Comparison of ENCODE assay signal across 17 mouse cellular contexts in genomic region chr13:48990138-48990537, GRCm38 (mm10).
"Had no signal": no experiment of that assay in that cellular context is flagged by ENCODE, and none has a peak within 500 bp of the region (broad histone marks: within the 10 kb centered on the region; RNA-seq: fewer than 3 reads in every experiment).

No protein-coding gene starts in this region.

- H3K9ac ChIP-seq: liver, embryonic 15.5 days; liver, postnatal 0 days; lung, embryonic 15.5 days; midbrain, embryonic 13.5 days; neural tube, embryonic 12.5 days; stomach, embryonic 15.5 days had no signal

- H3K36me3 ChIP-seq: liver, embryonic 15.5 days; lung, embryonic 15.5 days; midbrain, embryonic 13.5 days; neural tube, embryonic 12.5 days; stomach, embryonic 15.5 days had no signal

- DNase-seq: liver, postnatal 0 days; lung, adult 2 months; lung, postnatal 14 days; lung, postnatal 36 days; right cerebral cortex, postnatal 14 days; thymus, adult 18-20 months; thymus, postnatal 14 days; thymus, postnatal 4 days had no signal

- H3K27me3 ChIP-seq: liver, embryonic 15.5 days; lung, embryonic 15.5 days; midbrain, embryonic 13.5 days; neural tube, embryonic 12.5 days; stomach, embryonic 15.5 days had no signal

- H3K4me3 ChIP-seq: liver, embryonic 15.5 days; lung, embryonic 15.5 days; megakaryocyte, embryonic 14.5 days; midbrain, embryonic 13.5 days; neural tube, embryonic 12.5 days; stomach, embryonic 15.5 days had no signal

- H3K4me2 ChIP-seq: liver, embryonic 15.5 days; lung, embryonic 15.5 days; midbrain, embryonic 11.5 days; midbrain, embryonic 13.5 days; neural tube, embryonic 12.5 days; stomach, embryonic 15.5 days had no signal

- H3K4me1 ChIP-seq: liver, embryonic 15.5 days; neural tube, embryonic 12.5 days; stomach, embryonic 15.5 days had no signal

- H3K9me3 ChIP-seq: liver, embryonic 15.5 days; lung, embryonic 15.5 days; midbrain, embryonic 13.5 days; neural tube, embryonic 12.5 days; stomach, embryonic 15.5 days had no signal

- H3K27ac ChIP-seq: liver, embryonic 15.5 days; lung, embryonic 15.5 days; macrophage; midbrain, embryonic 13.5 days; neural tube, embryonic 12.5 days; stomach, embryonic 15.5 days had no signal

- ATAC-seq: liver, postnatal 0 days; lung, postnatal 0 days; midbrain, embryonic 13.5 days had no signal
